In the genomic region with DNA sequence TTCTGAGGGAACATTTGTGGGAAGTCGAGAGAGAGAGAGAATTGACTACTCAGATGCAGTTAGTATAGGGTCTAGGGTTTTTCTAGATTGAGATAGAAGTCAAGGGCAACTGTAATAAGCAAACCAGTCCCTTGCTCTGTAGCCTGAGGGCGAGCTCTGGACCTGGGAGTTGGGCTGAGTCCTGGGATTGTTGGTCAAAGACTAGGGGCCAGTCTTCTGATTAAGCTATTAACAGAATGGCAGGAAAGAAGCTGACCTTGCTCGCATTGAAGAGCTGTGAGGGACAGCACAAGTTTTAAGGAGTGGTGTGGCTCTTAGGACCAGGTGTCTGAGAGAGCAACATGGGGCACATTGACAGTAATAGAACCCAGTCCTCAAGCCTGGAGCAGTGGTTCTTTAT, we compare ENCODE assay signal across 19 mouse cellular contexts.
"Had no signal": no experiment of that assay in that cellular context is flagged by ENCODE, and none has a peak within 500 bp of the region (broad histone marks: within the 10 kb centered on the region; RNA-seq: fewer than 3 reads in every experiment).

No protein-coding gene starts in this region.

- ATAC-seq: midbrain, embryonic 16.5 days had no signal

- H3K36me3 ChIP-seq: midbrain, embryonic 10.5 days; midbrain, embryonic 12.5 days; neural tube, embryonic 13.5 days; neural tube, embryonic 15.5 days had no signal

- H3K9ac ChIP-seq: lung, embryonic 14.5 days; midbrain, embryonic 12.5 days; neural tube, embryonic 13.5 days; neural tube, embryonic 15.5 days had no signal

- H3K9me3 ChIP-seq: midbrain, embryonic 10.5 days; midbrain, embryonic 12.5 days; neural tube, embryonic 13.5 days; neural tube, embryonic 15.5 days had no signal

- H3K27ac ChIP-seq: midbrain, embryonic 10.5 days; midbrain, embryonic 12.5 days; neural tube, embryonic 13.5 days; neural tube, embryonic 15.5 days had no signal

- H3K4me3 ChIP-seq: midbrain, embryonic 10.5 days; midbrain, embryonic 12.5 days; myocyte; neural tube, embryonic 13.5 days; neural tube, embryonic 15.5 days had no signal

- H3K4me1 ChIP-seq: midbrain, embryonic 10.5 days; midbrain, embryonic 12.5 days; neural tube, embryonic 13.5 days; neural tube, embryonic 15.5 days had no signal

- H3K4me2 ChIP-seq: lung, embryonic 14.5 days; midbrain, embryonic 12.5 days; neural tube, embryonic 13.5 days; neural tube, embryonic 15.5 days had no signal

- DNase-seq: lung, adult 18-20 months; lung, embryonic 14.5 days; lung, postnatal 10 days; lung, postnatal 4 days; midbrain, embryonic 14.5 days; retina, postnatal 1 day; right cerebral cortex, adult 18-20 months; right cerebral cortex, postnatal 25 days; right cerebral cortex, postnatal 4 days; spleen, adult 18-20 months; thymus, adult 18-20 months; thymus, postnatal 14 days; thymus, postnatal 36 days had no signal

- H3K27me3 ChIP-seq: midbrain, embryonic 12.5 days; neural tube, embryonic 13.5 days; neural tube, embryonic 15.5 days had no signal
